Mouse (Mus musculus) liver, embryonic 14.5 days (tissue): ENCODE data around the gene Use1. TPM values are rescaled to one million over a fixed set of nuclear protein-coding genes. Genes with fewer than 3 reads are reported as not detected.

ENCODE experiments used
- ATAC-seq: fragments of 200-750 bp; cut with Nextera tagmentation; 2 replicates; pipeline ENCODE4 v1.8.0; 2017; ENCODE audit warnings: moderate number of reproducible peaks, mild to moderate bottlenecking, moderate library complexity; ENCODE audit not compliant: insufficient read depth
- DNase-seq, 3 experiments: peaks; one replicate each; pipeline ENCODE4 v3.0.0-alpha.2; 2012 to 2013; ENCODE audit warnings: low read depth in 3 of 3, low spot score in 3 of 3
- H3K27ac ChIP-seq: fragments of 300-500 bp; sonication (generic); 2 replicates; pipeline ENCODE4 v1.5.1; 2014; ENCODE audit warnings: moderate library complexity, mild to moderate bottlenecking, control low read depth, inconsistent platforms
- H3K27me3 ChIP-seq: fragments of 300-500 bp; sonication (generic); 2 replicates; pipeline ENCODE4 v1.6.1; 2014; ENCODE audit warnings: mild to moderate bottlenecking, low read length, moderate library complexity; ENCODE audit not compliant: control insufficient read depth, insufficient read depth
- H3K36me3 ChIP-seq: fragments of 300-500 bp; sonication (generic); replicated peaks from 2 replicates; pipeline ENCODE4 v1.6.1; 2014; ENCODE audit warnings: low read depth; ENCODE audit not compliant: control insufficient read depth, insufficient read depth
- H3K4me1 ChIP-seq, 2 experiments: fragments of 200-500 bp in 1 of 2; fragments of 300-500 bp in 1 of 2; sonication (generic) in 1 of 2; replicated peaks; 2 replicates each; pipeline ENCODE4 v1.6.1; 2012 to 2014; ENCODE audit warnings: antibody characterized with exemption in 1 of 2, inconsistent platforms in 1 of 2, low read length in 1 of 2; ENCODE audit not compliant: control insufficient read depth in 2 of 2, insufficient read depth in 2 of 2
- H3K4me2 ChIP-seq: fragments of 300-500 bp; sonication (generic); 2 replicates; pipeline ENCODE4 v1.6.1; 2014; ENCODE audit warnings: low read depth, mild to moderate bottlenecking, control low read depth, moderate library complexity
- H3K4me3 ChIP-seq, 2 experiments: fragments of 200-500 bp in 1 of 2; fragments of 300-500 bp in 1 of 2; sonication (generic) in 1 of 2; 2 replicates each; pipeline ENCODE4 v1.5.1; 2012 to 2014; ENCODE audit warnings: low read depth in 2 of 2, low read length in 2 of 2, mild to moderate bottlenecking in 2 of 2, control low read depth in 1 of 2, inconsistent platforms in 1 of 2, moderate library complexity in 1 of 2; ENCODE audit not compliant: insufficient read depth in 1 of 2
- H3K9ac ChIP-seq: fragments of 300-500 bp; sonication (generic); replicated peaks from 2 replicates; pipeline ENCODE4 v1.6.1; 2014; ENCODE audit warnings: mild to moderate bottlenecking, control low read depth, moderate library complexity
- H3K9me3 ChIP-seq: fragments of 300-500 bp; sonication (generic); 2 replicates; pipeline ENCODE4 v1.6.1; 2016; ENCODE audit warnings: low read length, mixed read lengths; ENCODE audit not compliant: control insufficient read depth
- CTCF ChIP-seq: IDR thresholded peaks from 2 replicates; pipeline ENCODE4 v1.5.1; 2016; ENCODE audit warnings: antibody characterized with exemption, low read depth, control low read depth
- EP300 ChIP-seq: IDR thresholded peaks from 2 replicates; pipeline ENCODE4 v1.6.1; 2016; ENCODE audit warnings: antibody characterized with exemption, low read depth
- WGBS: fragments of 180-500 bp; shearing (Covaris S2); extraction: QIAGEN DNeasy Blood & Tissue Kit; methylation state at CpG from one replicate; pipeline ENCODE4 v1.1.7; 2014; ENCODE audit not compliant: insufficient replicate concordance; 5-methylcytosine and 5-hydroxymethylcytosine counted together
- polyA plus RNA-seq, 2 experiments: library from polyadenylated mRNA; depleted of rRNA in 1 of 2; stranded (reverse) in 1 of 2; unstranded in 1 of 2; fragments of >200 nt; fragmentation: Nextera tagmentation in 1 of 2; extraction: Ambion mirVana in 1 of 2; gene quantifications; 2 replicates each; pipeline versions ENCODE4 v1.2.1 to v1.2.3; 2012 to 2014

Use1 gene
- polyA plus RNA-seq, 2 experiments = 48.2 to 57.2 TPM

- TF ChIP-seq EP300 (no peak), CTCF (no peak)
- Histone ChIP-seq H3K4me3 (peak overlapping the region; percentile 2 to 94; a peak in 3 of 4 replicates), H3K36me3 (peaks cover 29% of the 10 kb centered on the region), H3K27ac (no peak overlapping the region; the same call in 1 of the 2 replicates), H3K4me2 (peak overlapping the region; percentile 70), H3K9ac (peak overlapping the region; percentile 61), H3K9me3 (no peaks in the 10 kb centered on the region), H3K4me1 (peaks cover 8 to 10% of the 10 kb centered on the region in 2 experiments), H3K27me3 (no peaks in the 10 kb centered on the region)
- ATAC-seq (no peak), DNase-seq (no peak)
- WGBS = 65% methylated on average over 9 of the region's 9 CpGs
Observed at GRCm38 (mm10) chr8:71404951-71405351, 38.3 kb downstream of the Use1 start.

- Histone ChIP-seq H3K4me1 (peaks cover 8 to 10% of the 10 kb centered on the region in 2 experiments), H3K4me2 (peak within 1 kb of the TSS; percentile 70), H3K9ac (peak within 1 kb of the TSS; percentile 93), H3K27me3 (no peaks in the 10 kb centered on the region), H3K27ac (peak within 1 kb of the TSS; percentile 55), H3K36me3 (peaks cover 29% of the 10 kb centered on the region), H3K4me3 (peak within 1 kb of the TSS; percentile 92 to 94), H3K9me3 (no peaks in the 10 kb centered on the region)
- DNase-seq = peak; percentile 88 to 89 (median 89)
- 11% methylated on average over 33 of the region's 33 CpGs for WGBS
- TF ChIP-seq CTCF = peak; percentile 89
- TF ChIP-seq EP300 = no peak
- ATAC-seq = peak; percentile 89
Observed at GRCm38 (mm10) chr8:71405401-71406098, 38.9 kb downstream of the Use1 start, which contains the start of gene Ankle1. Gene Ankle1 (plus strand): TSS chr8:71406010.

- Histone ChIP-seq H3K4me2 (peak overlapping the region; percentile 70), H3K4me1 (peaks cover 8 to 10% of the 10 kb centered on the region in 2 experiments), H3K9me3 (no peaks in the 10 kb centered on the region), H3K27me3 (no peaks in the 10 kb centered on the region), H3K27ac (peak overlapping the region; percentile 55), H3K4me3 (peak overlapping the region; percentile 92 to 94), H3K9ac (peak overlapping the region; percentile 93), H3K36me3 (peaks cover 29% of the 10 kb centered on the region)
- under 1% methylated on average over 55 of the region's 55 CpGs for WGBS
- TF ChIP-seq EP300 = no peak
- TF ChIP-seq CTCF = peak; percentile 97
- ATAC-seq = peak; percentile 75
- peak; percentile 55 to 59 (median 58) for DNase-seq
Observed at GRCm38 (mm10) chr8:71406099-71407015, 39.7 kb downstream of the Use1 start.

GRCm38 (mm10) chr8:71407441-71407840 is 40.8 kb downstream of the Use1 start:
- DNase-seq = no peak
- peak overlapping the region in 1 of 2 experiments; percentile 94; a peak in 2 of 4 replicates for H3K4me3 ChIP-seq

More at GRCm38 (mm10) chr8:71407441-71407840, 40.8 kb downstream of the Use1 start:
- peaks cover 29% of the 10 kb centered on the region for H3K36me3 ChIP-seq
- peak overlapping the region; percentile 93; the same call in 1 of the 2 replicates for H3K9ac ChIP-seq
- 85% methylated on average over 14 of the region's 14 CpGs for WGBS
- no peak for ATAC-seq
- peaks cover 8 to 15% of the 10 kb centered on the region in 2 experiments for H3K4me1 ChIP-seq
- TF ChIP-seq CTCF (no peak), EP300 (no peak)
- no peak overlapping the region for H3K27ac ChIP-seq
- no peaks in the 10 kb centered on the region for H3K9me3 ChIP-seq
- H3K27me3 ChIP-seq = no peaks in the 10 kb centered on the region
- peak overlapping the region; percentile 70 for H3K4me2 ChIP-seq
